Mouse (Mus musculus) A20 (cell line): ENCODE data around the gene Syngr2.

Experiments used
- DNase-seq: peaks from one replicate; pipeline ENCODE4 v3.0.0-alpha.2; 2011; ENCODE audit warnings: low read depth, low spot score

Gene Syngr2

GRCm38 (mm10) chr11:117810401-117811046 lies 1.1 kb downstream of the Syngr2 start:
- peak; percentile 93 for DNase-seq

- DNase-seq: no peak
Observed at GRCm38 (mm10) chr11:117813867-117814266, 4.4 kb downstream of the Syngr2 start.

- peak; percentile 10 for DNase-seq
Observed at GRCm38 (mm10) chr11:117814704-117815366, 5.4 kb downstream of the Syngr2 start.

GRCm38 (mm10) chr11:117815850-117816249 lies 6.4 kb downstream of the Syngr2 start:
- peak; percentile 24 for DNase-seq

GRCm38 (mm10) chr11:117816389-117816996 lies 7.0 kb downstream of the Syngr2 start:
- peak; percentile 28 for DNase-seq

GRCm38 (mm10) chr11:117819095-117819494 lies 9.6 kb downstream of the Syngr2 start:
- DNase-seq: no peak

GRCm38 (mm10) chr11:117820173-117820572 lies 10.7 kb downstream of the Syngr2 start:
- no peak for DNase-seq

- no peak for DNase-seq
Observed at GRCm38 (mm10) chr11:117821868-117822267, 12.4 kb downstream of the Syngr2 start.

- DNase-seq: no peak
Observed at GRCm38 (mm10) chr11:117822728-117823241, 13.3 kb downstream of the Syngr2 start.

- no peak for DNase-seq
Observed at GRCm38 (mm10) chr11:117823411-117823810, 13.9 kb downstream of the Syngr2 start.

GRCm38 (mm10) chr11:117824060-117824969 lies 14.8 kb downstream of the Syngr2 start:
- peak; percentile 88 for DNase-seq

GRCm38 (mm10) chr11:117825333-117826101 lies 16.0 kb downstream of the Syngr2 start, which contains the start of the genes Afmid and Tk1:
Gene Afmid, plus strand, starts transcription at chr11:117825924.
Gene Tk1, minus strand, starts transcription at chr11:117826092.
- peak; percentile 92 for DNase-seq

GRCm38 (mm10) chr11:117826164-117826563 lies 16.7 kb downstream of the Syngr2 start:
- no peak for DNase-seq

- DNase-seq: peak; percentile 73
Observed at GRCm38 (mm10) chr11:117826916-117827315, 17.4 kb downstream of the Syngr2 start.

GRCm38 (mm10) chr11:117827386-117827785 lies 17.9 kb downstream of the Syngr2 start:
- DNase-seq: peak; percentile 80

GRCm38 (mm10) chr11:117828149-117828887 lies 18.9 kb downstream of the Syngr2 start:
- peak; percentile 94 for DNase-seq

GRCm38 (mm10) chr11:117828888-117829604 lies 19.6 kb downstream of the Syngr2 start:
- peak; percentile 56 for DNase-seq

GRCm38 (mm10) chr11:117829671-117830215 lies 20.3 kb downstream of the Syngr2 start:
- no peak for DNase-seq

- DNase-seq: no peak
Observed at GRCm38 (mm10) chr11:117830401-117830800, 20.9 kb downstream of the Syngr2 start.
